Mouse (Mus musculus): Measurements from ENCODE around the gene Klhl8. TPM values are rescaled to one million over a fixed set of nuclear protein-coding genes. Genes with fewer than 3 reads are reported as not detected.

The Klhl8 gene
- polyA plus RNA-seq, 1 experiment from 2014 or later: 7.2 TPM

DNA sequence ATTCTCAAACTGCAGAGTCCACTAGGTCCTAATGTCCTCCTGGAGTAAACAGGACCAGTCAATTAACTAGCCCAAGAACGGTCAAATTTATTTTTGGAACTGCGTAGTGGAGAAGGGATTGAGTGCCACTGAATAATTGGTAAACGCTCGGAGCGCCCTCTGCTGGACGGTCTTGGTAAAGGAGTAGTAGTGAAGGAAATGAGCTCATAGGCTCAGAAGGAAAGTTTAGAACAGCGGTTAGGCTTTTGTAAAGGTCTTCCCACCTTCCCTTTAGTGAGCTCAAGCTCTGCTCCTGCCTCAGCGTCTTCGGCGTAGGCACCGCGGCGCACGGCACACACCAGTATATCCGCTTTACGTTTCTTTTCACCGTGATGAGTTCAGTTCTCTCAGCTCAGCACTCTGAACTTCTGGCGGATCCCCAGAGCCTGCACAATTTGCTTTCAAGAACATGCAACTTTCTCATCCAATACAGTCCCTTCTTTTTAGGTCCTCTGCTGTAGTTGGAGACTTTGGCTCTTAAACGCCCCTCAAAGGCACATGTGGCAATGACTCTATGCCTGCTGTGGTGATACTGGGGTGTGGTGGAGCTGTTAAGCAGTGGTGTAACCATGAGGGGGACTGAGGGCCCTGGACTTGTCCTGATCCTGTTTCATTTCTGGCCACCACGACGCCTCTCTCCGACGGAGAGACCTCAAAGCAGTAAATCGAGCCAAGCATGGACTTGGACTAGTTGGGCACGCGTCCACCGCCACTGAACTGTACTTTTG, 16.6 kb upstream of the Klhl8 start:
- no peaks in the 10 kb centered on the region for H3K9me3 ChIP-seq
- peak overlapping the region; percentile 76; the same call in 1 of the 2 replicates for H3K27ac ChIP-seq
- H3K4me3 ChIP-seq: peak overlapping the region; percentile 53
- no peaks in the 10 kb centered on the region for H3K36me3 ChIP-seq
- H3K4me1 ChIP-seq: peaks cover 6% of the 10 kb centered on the region; the same call in 1 of the 2 replicates
- peak; percentile 91 for DNase-seq (ENCODE audit: low spot score)
- 26% methylated on average over 27 of the region's 27 CpGs for WGBS
- no peaks in the 10 kb centered on the region for H3K27me3 ChIP-seq (ENCODE audit: insufficient read depth, poor library complexity, severe bottlenecking)

DNA sequence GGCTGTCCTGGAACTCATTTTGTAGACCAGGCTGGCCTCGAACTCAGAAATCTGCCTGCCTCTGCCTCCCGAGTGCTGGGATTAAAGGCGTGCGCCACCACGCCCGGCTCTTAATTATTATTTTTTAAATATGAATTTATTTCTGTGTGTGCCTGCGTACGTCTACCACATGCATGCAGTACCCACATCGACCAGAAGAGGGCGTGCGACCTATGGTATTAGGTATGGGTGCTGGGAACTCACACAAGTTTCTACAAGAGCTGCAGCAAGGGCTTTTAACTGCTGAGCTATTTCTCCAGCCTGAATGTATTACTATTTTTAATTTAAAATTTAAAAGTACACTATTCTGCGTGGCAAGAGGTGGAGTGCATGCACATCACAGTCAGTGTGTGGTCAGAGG, 15.3 kb upstream of the Klhl8 start:
- Histone ChIP-seq H3K4me3 (no peak overlapping the region), H3K27ac (no peak overlapping the region), H3K4me1 (peaks cover 6% of the 10 kb centered on the region; the same call in 1 of the 2 replicates), H3K9me3 (no peaks in the 10 kb centered on the region), H3K27me3 (ENCODE audit: insufficient read depth, poor library complexity, severe bottlenecking) (no peaks in the 10 kb centered on the region), H3K36me3 (no peaks in the 10 kb centered on the region)
- 62% methylated on average over 12 of the region's 12 CpGs for WGBS
- DNase-seq (ENCODE audit: low spot score): no peak

DNA sequence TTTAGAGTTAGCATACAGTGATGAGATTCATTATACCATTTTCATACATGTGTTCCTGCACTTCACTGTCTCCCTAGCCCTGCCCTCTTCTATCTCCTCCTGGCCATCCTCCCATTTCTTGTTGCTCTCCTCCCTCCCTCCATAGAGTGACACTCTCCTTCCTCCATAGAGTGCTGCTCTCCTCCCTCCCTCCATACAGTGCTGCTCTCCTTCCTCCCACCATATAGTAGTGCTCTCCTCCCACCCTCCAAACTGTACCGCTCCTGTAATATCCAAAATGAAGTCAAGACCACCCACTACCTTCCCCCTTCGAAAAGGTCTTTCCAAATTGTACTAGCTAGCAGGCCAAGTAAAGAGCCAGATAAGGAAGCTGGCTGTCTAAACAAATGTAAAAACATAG, 12.7 kb upstream of the Klhl8 start:
- H3K27ac ChIP-seq: no peak overlapping the region
- H3K36me3 ChIP-seq: no peaks in the 10 kb centered on the region
- peaks cover 6% of the 10 kb centered on the region; the same call in 1 of the 2 replicates for H3K4me1 ChIP-seq
- WGBS: 85% methylated on average over 2 of the region's 2 CpGs
- no peak overlapping the region for H3K4me3 ChIP-seq
- H3K9me3 ChIP-seq: no peaks in the 10 kb centered on the region
- no peaks in the 10 kb centered on the region for H3K27me3 ChIP-seq (ENCODE audit: insufficient read depth, poor library complexity, severe bottlenecking)
- no peak for DNase-seq (ENCODE audit: low spot score)

DNA sequence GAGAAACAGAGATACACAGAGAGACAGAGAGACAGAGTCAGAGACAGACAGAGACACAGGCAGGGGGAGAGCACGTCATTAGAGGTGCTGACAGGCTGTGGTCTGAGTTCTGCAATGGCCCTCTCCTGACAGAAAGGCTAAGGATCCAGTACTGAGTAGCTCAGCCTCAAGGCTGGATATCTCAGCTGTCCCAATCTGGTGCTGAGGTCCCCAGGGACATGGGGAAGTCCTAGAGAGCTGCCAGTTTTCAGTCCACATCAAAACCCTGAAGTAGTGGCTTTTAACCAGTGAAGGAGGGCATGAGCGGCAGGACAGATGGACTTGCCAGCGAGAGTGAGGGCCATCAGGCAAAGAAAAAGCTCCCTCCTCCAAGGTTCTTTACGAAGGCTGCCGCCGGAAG, 12.0 kb upstream of the Klhl8 start:
- 63% methylated on average over 6 of the region's 6 CpGs for WGBS
- H3K4me1 ChIP-seq: peaks cover 6% of the 10 kb centered on the region; the same call in 1 of the 2 replicates
- no peaks in the 10 kb centered on the region for H3K9me3 ChIP-seq
- no peak for DNase-seq (ENCODE audit: low spot score)
- no peaks in the 10 kb centered on the region for H3K27me3 ChIP-seq (ENCODE audit: insufficient read depth, poor library complexity, severe bottlenecking)
- H3K27ac ChIP-seq: no peak overlapping the region
- H3K4me3 ChIP-seq: no peak overlapping the region
- H3K36me3 ChIP-seq: no peaks in the 10 kb centered on the region

DNA sequence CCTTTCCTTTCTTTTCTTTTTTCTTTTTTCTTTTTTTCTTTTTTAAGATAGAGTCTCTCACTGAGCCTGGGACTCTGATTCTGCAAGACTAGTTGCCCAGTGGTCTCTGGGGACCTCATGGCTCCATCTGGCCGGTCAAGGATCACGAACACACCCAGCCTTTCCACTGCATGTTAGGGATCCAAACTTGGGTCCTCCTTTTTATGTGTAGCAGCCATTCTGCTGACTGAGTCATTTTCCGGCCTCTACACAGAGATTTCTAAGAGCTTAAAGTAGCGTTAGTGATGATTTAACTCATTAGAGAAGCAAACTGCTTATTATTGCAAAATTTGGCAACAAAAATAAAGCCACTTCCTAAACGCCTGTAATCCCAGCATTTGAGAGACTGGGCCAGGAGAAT, 11.4 kb upstream of the Klhl8 start:
- no peak overlapping the region for H3K27ac ChIP-seq
- H3K4me1 ChIP-seq: no peaks in the 10 kb centered on the region
- no peaks in the 10 kb centered on the region for H3K27me3 ChIP-seq (ENCODE audit: insufficient read depth, poor library complexity, severe bottlenecking)
- H3K36me3 ChIP-seq: no peaks in the 10 kb centered on the region
- H3K4me3 ChIP-seq: no peak overlapping the region
- 80% methylated on average over 5 of the region's 5 CpGs for WGBS
- no peak for DNase-seq (ENCODE audit: low spot score)
- no peaks in the 10 kb centered on the region for H3K9me3 ChIP-seq

DNA sequence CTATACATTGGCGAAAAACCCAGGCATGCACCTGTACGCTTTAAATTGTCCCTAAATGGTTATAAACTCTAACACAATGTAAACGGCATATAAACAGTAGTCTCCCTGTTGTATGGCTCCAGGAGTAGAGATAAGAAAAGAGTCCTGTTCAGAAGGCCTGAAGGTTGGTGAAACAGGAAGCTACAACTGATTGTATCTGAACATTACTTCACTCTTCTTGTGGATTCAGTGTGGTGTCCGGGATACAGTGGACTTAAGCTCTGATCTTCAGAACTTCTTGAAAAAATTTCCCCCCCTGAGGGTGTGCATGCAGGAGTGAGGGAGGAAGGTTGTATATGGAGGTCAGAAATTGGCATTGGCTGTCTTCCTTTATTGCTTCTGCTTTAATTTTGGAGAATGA, 8.4 kb upstream of the Klhl8 start:
- 66% methylated on average over 4 of the region's 4 CpGs for WGBS
- Histone ChIP-seq H3K9me3 (no peaks in the 10 kb centered on the region), H3K4me1 (no peaks in the 10 kb centered on the region)

DNA sequence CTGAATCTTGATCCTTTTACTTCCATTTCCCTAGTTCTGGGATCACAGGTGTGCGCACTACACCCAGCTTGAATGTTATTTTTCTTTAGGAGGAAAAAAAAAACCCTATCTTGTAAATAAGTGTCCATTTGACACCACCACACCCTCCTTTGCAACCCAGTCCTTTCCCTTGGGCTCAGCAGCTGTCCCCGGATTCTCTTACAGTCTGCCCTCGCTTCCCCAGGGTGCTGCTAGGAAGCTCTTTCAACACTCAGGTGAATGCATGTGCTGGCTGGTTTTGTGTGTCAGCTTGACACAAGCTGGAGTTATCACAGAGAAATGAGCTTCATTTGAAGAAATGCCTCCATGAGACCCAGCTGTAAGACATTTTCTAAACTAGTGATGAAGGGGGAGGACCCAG, 7.2 kb upstream of the Klhl8 start:
- no peaks in the 10 kb centered on the region for H3K4me1 ChIP-seq
- 74% methylated on average over 3 of the region's 3 CpGs for WGBS
- no peaks in the 10 kb centered on the region for H3K27me3 ChIP-seq (ENCODE audit: insufficient read depth, poor library complexity, severe bottlenecking)
- H3K4me3 ChIP-seq: no peak overlapping the region
- H3K36me3 ChIP-seq: no peaks in the 10 kb centered on the region
- no peak for DNase-seq (ENCODE audit: low spot score)
- no peak overlapping the region for H3K27ac ChIP-seq
- H3K9me3 ChIP-seq: no peaks in the 10 kb centered on the region

More for the DNA sequence above, 8.4 kb upstream of the Klhl8 start:
- no peaks in the 10 kb centered on the region for H3K36me3 ChIP-seq
- DNase-seq (ENCODE audit: low spot score): no peak
- H3K27ac ChIP-seq: no peak overlapping the region
- H3K27me3 ChIP-seq (ENCODE audit: insufficient read depth, poor library complexity, severe bottlenecking): no peaks in the 10 kb centered on the region
- no peak overlapping the region for H3K4me3 ChIP-seq

DNA sequence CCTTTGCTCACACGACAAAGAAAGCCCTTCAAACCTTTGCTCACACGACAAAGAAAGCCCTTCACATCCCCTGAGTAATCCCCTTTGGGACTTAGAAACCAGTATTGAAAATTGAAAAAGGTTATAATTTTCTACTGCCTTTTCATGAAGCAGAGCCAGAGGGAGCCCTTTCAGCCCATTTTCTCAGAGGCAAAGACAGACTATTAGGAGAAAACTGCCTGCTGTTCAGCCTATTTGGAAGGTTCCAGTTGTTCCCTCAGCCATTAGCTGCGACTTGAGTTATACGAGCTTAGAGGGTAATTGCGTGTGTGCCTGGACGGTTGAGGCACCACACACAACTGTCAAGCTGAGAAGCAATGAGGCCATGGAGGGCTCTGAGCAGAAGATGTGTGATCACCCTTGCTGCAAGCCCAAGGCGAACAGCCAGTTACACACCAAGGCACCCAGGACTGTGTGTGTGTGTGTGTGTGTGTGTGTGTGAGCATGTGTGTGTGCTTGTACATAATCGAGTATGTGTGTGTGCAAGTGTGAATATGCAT, 6.4 kb upstream of the Klhl8 start:
- no peaks in the 10 kb centered on the region for H3K27me3 ChIP-seq (ENCODE audit: insufficient read depth, poor library complexity, severe bottlenecking)
- no peaks in the 10 kb centered on the region for H3K9me3 ChIP-seq
- H3K4me3 ChIP-seq: no peak overlapping the region
- no peak for DNase-seq (ENCODE audit: low spot score)
- no peak overlapping the region for H3K27ac ChIP-seq
- no peaks in the 10 kb centered on the region for H3K36me3 ChIP-seq
- no peaks in the 10 kb centered on the region for H3K4me1 ChIP-seq
- WGBS: 72% methylated on average over 8 of the region's 8 CpGs

DNA sequence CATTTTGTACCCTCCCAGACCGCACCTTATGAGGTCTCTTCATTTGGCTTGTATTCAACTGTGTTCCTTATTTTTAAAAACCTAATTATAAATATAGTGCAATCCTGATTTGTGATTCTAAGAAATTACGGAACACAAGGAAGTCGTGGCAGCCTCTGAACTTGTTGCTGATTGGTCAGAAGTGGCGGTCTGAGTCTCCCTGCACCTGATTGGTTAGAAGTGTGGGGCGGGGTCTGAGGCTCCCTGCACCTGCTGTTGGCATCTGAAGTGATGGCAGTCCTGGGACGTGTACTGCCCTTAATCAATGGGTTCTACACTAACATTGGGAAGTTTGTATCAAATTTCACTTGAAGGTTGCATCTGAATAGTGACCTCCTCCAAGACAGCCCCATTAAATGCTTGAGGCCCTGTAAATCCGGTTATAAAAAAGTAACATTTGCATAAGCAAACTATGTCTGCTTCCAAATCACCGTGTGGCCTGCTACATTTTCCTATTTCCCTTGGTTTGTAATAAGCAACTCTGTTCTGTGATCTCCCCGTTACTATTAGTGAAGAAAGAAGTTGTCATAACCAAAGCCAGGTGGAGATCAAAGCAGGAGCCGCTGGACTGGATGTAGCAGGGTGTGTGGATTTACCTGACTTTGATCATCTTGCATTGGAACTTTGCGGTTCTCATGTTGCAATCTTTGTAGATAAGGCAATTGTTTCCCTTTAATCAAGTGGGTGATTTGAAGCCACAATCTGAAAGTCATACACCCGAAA, 5.7 kb upstream of the Klhl8 start:
- Histone ChIP-seq H3K4me1 (no peaks in the 10 kb centered on the region), H3K27ac (no peak overlapping the region), H3K4me3 (no peak overlapping the region), H3K9me3 (no peaks in the 10 kb centered on the region), H3K36me3 (no peaks in the 10 kb centered on the region), H3K27me3 (ENCODE audit: insufficient read depth, poor library complexity, severe bottlenecking) (no peaks in the 10 kb centered on the region)
- no peak for DNase-seq (ENCODE audit: low spot score)
- 61% methylated on average over 12 of the region's 12 CpGs for WGBS

DNA sequence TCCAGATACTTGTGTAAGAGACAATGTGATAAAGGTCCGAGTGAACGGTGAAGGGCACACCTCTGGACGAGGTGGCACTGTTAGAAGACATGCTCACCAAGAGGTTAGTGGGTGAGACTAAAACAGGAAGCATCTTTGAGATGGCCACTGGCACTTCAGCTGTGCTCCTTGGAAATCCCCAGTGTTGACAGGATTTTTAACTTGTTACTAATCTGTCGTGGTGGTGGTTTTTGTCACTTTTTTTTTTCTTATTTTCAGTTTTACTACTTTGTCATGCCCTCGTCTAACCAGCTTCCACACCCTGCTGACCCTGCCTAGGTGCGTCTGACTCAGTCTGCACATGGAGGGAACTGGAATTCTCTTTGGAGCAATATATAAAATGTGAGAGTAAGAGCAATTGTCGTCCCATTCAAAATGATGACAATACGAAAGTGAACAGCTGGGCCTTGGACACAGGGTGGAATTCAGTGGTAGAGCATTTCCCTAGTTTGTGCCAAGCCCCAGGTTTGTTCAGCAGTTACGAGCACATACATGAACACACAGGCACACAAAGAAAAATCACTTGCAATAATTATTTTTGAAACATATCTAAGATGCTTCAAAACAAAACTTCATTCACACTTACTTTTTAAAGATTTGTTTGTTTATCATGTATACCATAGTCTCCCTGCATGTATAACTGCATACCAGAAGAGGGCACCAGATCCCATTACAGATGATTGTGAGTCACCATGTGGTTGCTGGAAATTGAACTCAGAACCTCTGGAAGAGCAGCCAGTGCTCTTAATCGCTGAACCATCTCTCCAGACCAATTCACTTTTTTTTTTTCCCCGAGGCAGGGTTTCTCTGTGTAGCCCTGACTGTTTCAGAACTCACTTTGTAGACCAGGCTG, 3.5 kb upstream of the Klhl8 start:
- WGBS: 60% methylated on average over 11 of the region's 11 CpGs
- Histone ChIP-seq H3K36me3 (no peaks in the 10 kb centered on the region), H3K27me3 (ENCODE audit: insufficient read depth, poor library complexity, severe bottlenecking) (no peaks in the 10 kb centered on the region), H3K27ac (no peak overlapping the region), H3K9me3 (no peaks in the 10 kb centered on the region), H3K4me3 (no peak overlapping the region), H3K4me1 (0 out of 2 replicates have a peak, but pooled peaks cover 5% of the 10 kb centered on the region)
- DNase-seq (ENCODE audit: low spot score): no peak

DNA sequence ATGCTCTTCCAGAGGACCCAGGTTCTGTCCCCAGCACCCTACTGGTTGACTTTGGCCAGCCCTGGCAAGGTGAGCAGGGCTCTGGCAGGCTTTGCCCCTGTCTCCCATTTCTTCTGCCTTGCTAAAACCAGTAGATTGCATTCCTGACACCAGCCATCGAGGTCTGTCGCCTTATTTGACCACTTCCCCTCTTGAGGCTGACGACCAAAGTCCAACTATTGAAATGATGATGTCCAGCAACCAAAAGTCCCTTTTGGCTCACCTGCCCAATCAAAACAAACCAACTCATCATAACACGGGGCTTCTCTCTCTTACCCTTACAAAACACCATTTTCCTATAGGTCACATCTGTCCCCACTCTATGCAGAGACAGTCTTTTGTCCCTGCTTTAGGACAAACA, 2.1 kb upstream of the Klhl8 start:
- no peak overlapping the region for H3K27ac ChIP-seq
- no peaks in the 10 kb centered on the region for H3K27me3 ChIP-seq (ENCODE audit: insufficient read depth, poor library complexity, severe bottlenecking)
- WGBS: 55% methylated on average over 4 of the region's 4 CpGs
- no peaks in the 10 kb centered on the region for H3K36me3 ChIP-seq
- no peak for DNase-seq (ENCODE audit: low spot score)
- H3K9me3 ChIP-seq: no peaks in the 10 kb centered on the region
- peaks cover 12% of the 10 kb centered on the region for H3K4me1 ChIP-seq
- H3K4me3 ChIP-seq: no peak overlapping the region

DNA sequence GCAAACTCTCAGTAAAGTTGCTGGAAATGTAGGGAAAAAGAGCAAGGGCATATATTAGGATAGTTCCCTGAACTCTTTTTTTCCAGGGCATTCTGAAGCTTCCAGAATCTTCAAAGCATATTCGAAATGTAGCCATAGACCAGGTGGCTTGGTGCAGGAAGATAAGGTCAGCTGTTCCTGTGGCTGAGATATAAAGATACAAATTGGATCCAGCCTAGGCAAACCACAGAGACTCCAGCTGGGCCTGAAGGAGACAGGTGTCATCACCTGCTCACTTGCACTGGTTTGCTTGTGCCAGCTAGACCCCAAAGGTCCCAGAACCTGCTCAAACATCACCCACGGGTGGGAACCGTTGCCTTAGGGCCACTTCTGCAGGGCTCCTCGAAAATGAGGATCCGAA, 496 bp upstream of the Klhl8 start:
- H3K27ac ChIP-seq: no peak overlapping the region
- no peaks in the 10 kb centered on the region for H3K9me3 ChIP-seq
- peaks cover 12% of the 10 kb centered on the region for H3K4me1 ChIP-seq
- H3K36me3 ChIP-seq: no peaks in the 10 kb centered on the region
- H3K4me3 ChIP-seq: peak overlapping the region; percentile 85
- DNase-seq (ENCODE audit: low spot score): no peak
- 78% methylated on average over 5 of the region's 5 CpGs for WGBS
- no peaks in the 10 kb centered on the region for H3K27me3 ChIP-seq (ENCODE audit: insufficient read depth, poor library complexity, severe bottlenecking)
